Mouse (Mus musculus) hindbrain, embryonic 11.5 days (tissue): ENCODE measurements around the gene Ipcef1. TPM values are rescaled to one million over a fixed set of nuclear protein-coding genes. Genes with fewer than 3 reads are reported as not detected.

Source experiments
- ATAC-seq: fragments of 200-750 bp; cut with Nextera tagmentation; 2 replicates; pipeline ENCODE4 v1.8.0; 2017; ENCODE audit warnings: mild to moderate bottlenecking, moderate TSS enrichment, moderate library complexity; ENCODE audit not compliant: low FRiP score
- DNase-seq: peaks from one replicate; pipeline ENCODE4 v3.0.0-alpha.2; 2015; ENCODE audit warnings: low spot score
- H3K27ac ChIP-seq: fragments of 300-500 bp; sonication (generic); 2 replicates; pipeline ENCODE4 v1.5.1; 2014; ENCODE audit warnings: mild to moderate bottlenecking, low read depth, low read length
- H3K27me3 ChIP-seq: fragments of 300-500 bp; sonication (generic); 2 replicates; pipeline ENCODE4 v1.6.1; 2014; ENCODE audit warnings: mild to moderate bottlenecking, low read length, moderate library complexity, mixed read lengths; ENCODE audit not compliant: control insufficient read depth, insufficient read depth
- H3K36me3 ChIP-seq: fragments of 300-500 bp; sonication (generic); 2 replicates; pipeline ENCODE4 v1.6.1; 2014; ENCODE audit warnings: mild to moderate bottlenecking, low read length, moderate library complexity, mixed read lengths; ENCODE audit not compliant: control insufficient read depth, insufficient read depth
- H3K4me1 ChIP-seq: fragments of 300-500 bp; sonication (generic); replicated peaks from 2 replicates; pipeline ENCODE4 v1.6.1; 2014; ENCODE audit warnings: low read length, mixed read lengths; ENCODE audit not compliant: control insufficient read depth, insufficient read depth
- H3K4me2 ChIP-seq: fragments of 300-500 bp; sonication (generic); replicated peaks from 2 replicates; pipeline ENCODE4 v1.6.1; 2014; ENCODE audit warnings: mild to moderate bottlenecking, low read depth, low read length
- H3K4me3 ChIP-seq: fragments of 300-500 bp; sonication (generic); 2 replicates; pipeline ENCODE4 v1.5.1; 2014; ENCODE audit warnings: low read depth, low read length
- H3K9ac ChIP-seq: fragments of 300-500 bp; sonication (generic); 2 replicates; pipeline ENCODE4 v1.6.1; 2014; ENCODE audit warnings: low read depth, low read length
- H3K9me3 ChIP-seq: fragments of 300-500 bp; sonication (generic); 2 replicates; pipeline ENCODE4 v1.6.1; 2016; ENCODE audit warnings: low read length; ENCODE audit not compliant: control insufficient read depth
- WGBS: fragments of 180-500 bp; shearing (Covaris S2); extraction: QIAGEN DNeasy Blood & Tissue Kit; methylation state at CpG from one replicate; pipeline ENCODE4 v1.1.7; 2014; 5-methylcytosine and 5-hydroxymethylcytosine counted together
- polyA plus RNA-seq: library from polyadenylated mRNA; unstranded; fragments of >200 nt; fragmentation: Nextera tagmentation; extraction: Ambion mirVana; gene quantifications from 2 replicates; pipeline ENCODE4 v1.2.1, GENCODE M21; 2014

The Ipcef1 gene
- polyA plus RNA-seq, 1 experiment from 2014 or later, result 0.31 TPM

GRCm38 (mm10) chr10:6873917-6874316 is 178.4 kb downstream of the Ipcef1 start:
- no peak for DNase-seq
- no peak overlapping the region for H3K9ac ChIP-seq
- no peak overlapping the region for H3K4me3 ChIP-seq
- no peaks in the 10 kb centered on the region for H3K36me3 ChIP-seq
- WGBS, result 88% methylated on average over 1 of the region's 1 CpGs
- H3K4me2 ChIP-seq, result no peak overlapping the region
- no peaks in the 10 kb centered on the region for H3K4me1 ChIP-seq
- ATAC-seq, result no peak
- no peaks in the 10 kb centered on the region for H3K27me3 ChIP-seq
- no peak overlapping the region for H3K27ac ChIP-seq
- no peaks in the 10 kb centered on the region for H3K9me3 ChIP-seq

GRCm38 (mm10) chr10:6871418-6872072 is 180.7 kb downstream of the Ipcef1 start:
- DNase-seq, result no peak
- ATAC-seq, result no peak
- Histone ChIP-seq H3K4me1 (no peaks in the 10 kb centered on the region), H3K9ac (no peak overlapping the region), H3K4me2 (no peak overlapping the region), H3K27ac (no peak overlapping the region), H3K4me3 (no peak overlapping the region), H3K36me3 (no peaks in the 10 kb centered on the region), H3K27me3 (no peaks in the 10 kb centered on the region), H3K9me3 (no peaks in the 10 kb centered on the region)
- 85% methylated on average over 7 of the region's 7 CpGs for WGBS

- DNase-seq (no peak), ATAC-seq (no peak)
- Histone ChIP-seq H3K4me2 (no peak overlapping the region), H3K36me3 (no peaks in the 10 kb centered on the region), H3K9me3 (no peaks in the 10 kb centered on the region), H3K4me3 (no peak overlapping the region), H3K4me1 (no peaks in the 10 kb centered on the region), H3K27me3 (no peaks in the 10 kb centered on the region), H3K9ac (no peak overlapping the region), H3K27ac (no peak overlapping the region)
- 65% methylated on average over 3 of the region's 3 CpGs for WGBS
Observed at GRCm38 (mm10) chr10:6855812-6856211, 196.5 kb downstream of the Ipcef1 start.

- H3K4me2 ChIP-seq, result no peak overlapping the region
- no peak overlapping the region for H3K4me3 ChIP-seq
- ATAC-seq (no peak), DNase-seq (no peak)
- no peaks in the 10 kb centered on the region for H3K27me3 ChIP-seq
- H3K27ac ChIP-seq, result no peak overlapping the region
- WGBS, result 74% methylated on average over 2 of the region's 2 CpGs
- no peaks in the 10 kb centered on the region for H3K36me3 ChIP-seq
- no peaks in the 10 kb centered on the region for H3K9me3 ChIP-seq
- H3K9ac ChIP-seq, result no peak overlapping the region
- H3K4me1 ChIP-seq, result no peaks in the 10 kb centered on the region
Observed at GRCm38 (mm10) chr10:6848834-6849233, 203.4 kb downstream of the Ipcef1 start.

GRCm38 (mm10) chr10:6848162-6848754 is 204.0 kb downstream of the Ipcef1 start:
- WGBS, result 78% methylated on average over 7 of the region's 7 CpGs
- Histone ChIP-seq H3K9me3 (no peaks in the 10 kb centered on the region), H3K36me3 (no peaks in the 10 kb centered on the region), H3K4me2 (no peak overlapping the region), H3K4me1 (no peaks in the 10 kb centered on the region), H3K27me3 (no peaks in the 10 kb centered on the region), H3K27ac (no peak overlapping the region), H3K9ac (no peak overlapping the region), H3K4me3 (no peak overlapping the region)
- peak; percentile 7 for DNase-seq
- ATAC-seq, result no peak

- 91% methylated on average over 1 of the region's 1 CpGs for WGBS
- no peak for ATAC-seq
Observed at GRCm38 (mm10) chr10:6846283-6846682, 206.0 kb downstream of the Ipcef1 start.

GRCm38 (mm10) chr10:6842225-6842624 is 210.1 kb downstream of the Ipcef1 start:
- Histone ChIP-seq H3K36me3 (no peaks in the 10 kb centered on the region), H3K4me1 (no peaks in the 10 kb centered on the region), H3K9me3 (no peaks in the 10 kb centered on the region), H3K4me3 (no peak overlapping the region), H3K9ac (no peak overlapping the region), H3K27ac (no peak overlapping the region), H3K4me2 (no peak overlapping the region), H3K27me3 (no peaks in the 10 kb centered on the region)
- no peak for ATAC-seq
- 80% methylated on average over 1 of the region's 1 CpGs for WGBS
- DNase-seq, result no peak

More at GRCm38 (mm10) chr10:6846283-6846682, 206.0 kb downstream of the Ipcef1 start:
- H3K9me3 ChIP-seq, result no peaks in the 10 kb centered on the region
- H3K4me1 ChIP-seq, result no peaks in the 10 kb centered on the region
- H3K4me3 ChIP-seq, result no peak overlapping the region
- H3K27me3 ChIP-seq, result no peaks in the 10 kb centered on the region
- no peak overlapping the region for H3K27ac ChIP-seq
- DNase-seq, result no peak
- H3K4me2 ChIP-seq, result no peak overlapping the region
- no peaks in the 10 kb centered on the region for H3K36me3 ChIP-seq
- no peak overlapping the region for H3K9ac ChIP-seq

Other genes with a start within 250 kb of the Ipcef1 start
- gene Cnksr3, start 159.8 kb upstream of the Ipcef1 start, polyA plus RNA-seq, result 5.9 and 6.3 TPM in 2 replicates